Mouse (Mus musculus) midbrain, embryonic 14.5 days (tissue): ENCODE results near the gene Pgghg. TPM values are rescaled to one million over a fixed set of nuclear protein-coding genes. Genes with fewer than 3 reads are reported as not detected.

ENCODE experiments used
- ATAC-seq: fragments of 200-750 bp; cut with Nextera tagmentation; 2 replicates; pipeline ENCODE4 v1.8.0; 2017; ENCODE audit warnings: moderate number of reproducible peaks, moderate library complexity; ENCODE audit not compliant: low FRiP score, low TSS enrichment
- DNase-seq: peaks from one replicate; pipeline ENCODE4 v3.0.0-alpha.2; 2015
- H3K27ac ChIP-seq: fragments of 300-500 bp; sonication (generic); replicated peaks from 2 replicates; pipeline ENCODE4 v1.5.1; 2014; ENCODE audit warnings: mild to moderate bottlenecking, low read depth, low read length, moderate library complexity
- H3K27me3 ChIP-seq: fragments of 300-500 bp; sonication (generic); 2 replicates; pipeline ENCODE4 v1.6.1; 2014; ENCODE audit warnings: low read length, control low read depth, mixed read lengths; ENCODE audit not compliant: control insufficient read depth, insufficient read depth
- H3K36me3 ChIP-seq: fragments of 300-500 bp; sonication (generic); 2 replicates; pipeline ENCODE4 v1.6.1; 2014; ENCODE audit warnings: low read length, control low read depth; ENCODE audit not compliant: control insufficient read depth, insufficient read depth
- H3K4me1 ChIP-seq: fragments of 300-500 bp; sonication (generic); 2 replicates; pipeline ENCODE4 v1.6.1; 2014; ENCODE audit warnings: mild to moderate bottlenecking, antibody characterized with exemption, low read length, control low read depth; ENCODE audit not compliant: control insufficient read depth, insufficient read depth
- H3K4me2 ChIP-seq: fragments of 300-500 bp; sonication (generic); 2 replicates; pipeline ENCODE4 v1.6.1; 2014; ENCODE audit warnings: mild to moderate bottlenecking, low read length, moderate library complexity
- H3K4me3 ChIP-seq: fragments of 300-500 bp; sonication (generic); replicated peaks from 2 replicates; pipeline ENCODE4 v1.5.1; 2014; ENCODE audit warnings: low read depth, low read length
- H3K9ac ChIP-seq: fragments of 300-500 bp; sonication (generic); replicated peaks from 2 replicates; pipeline ENCODE4 v1.6.1; 2014; ENCODE audit warnings: mild to moderate bottlenecking, low read length, moderate library complexity
- H3K9me3 ChIP-seq: fragments of 300-500 bp; sonication (generic); 2 replicates; pipeline ENCODE4 v1.6.1; 2016; ENCODE audit warnings: low read length, control low read depth, mixed read lengths; ENCODE audit not compliant: control insufficient read depth
- WGBS: fragments of 180-500 bp; shearing (Covaris S2); extraction: QIAGEN DNeasy Blood & Tissue Kit; methylation state at CpG from one replicate; pipeline ENCODE4 v1.1.7; 2014; 5-methylcytosine and 5-hydroxymethylcytosine counted together
- polyA plus RNA-seq: library from polyadenylated mRNA; unstranded; fragments of >200 nt; fragmentation: Nextera tagmentation; extraction: Ambion mirVana; gene quantifications from 2 replicates; pipeline ENCODE4 v1.2.1, GENCODE M21; 2014

Gene Pgghg
- polyA plus RNA-seq, 1 experiment from 2014 or later = 7.4 TPM

DNA sequence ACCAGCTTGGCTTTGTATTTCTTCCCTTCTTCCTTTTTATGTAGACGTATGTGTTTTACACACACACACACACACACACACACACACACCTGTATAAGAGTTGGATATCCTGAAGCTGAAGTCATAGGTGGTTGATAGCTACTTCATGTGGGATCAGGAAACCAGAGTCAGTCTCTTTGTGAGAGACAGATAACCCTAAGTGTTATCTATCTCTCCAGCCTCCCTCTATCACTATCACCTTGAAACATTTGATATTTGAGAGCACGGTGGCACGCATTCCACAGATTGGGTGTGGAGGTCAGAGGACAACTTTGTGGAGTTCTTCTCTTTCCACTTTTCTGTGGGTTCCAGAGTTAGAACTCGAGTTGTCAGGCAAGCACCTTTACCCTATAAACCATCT, 21.3 kb upstream of the Pgghg start:
- no peaks in the 10 kb centered on the region for H3K36me3 ChIP-seq
- 0 out of 2 replicates have a peak, but pooled peaks cover 11% of the 10 kb centered on the region for H3K4me1 ChIP-seq
- H3K27ac ChIP-seq = no peak overlapping the region
- WGBS = 81% methylated on average over 4 of the region's 4 CpGs
- no peak for ATAC-seq
- no peaks in the 10 kb centered on the region for H3K9me3 ChIP-seq
- peaks cover 48% of the 10 kb centered on the region for H3K27me3 ChIP-seq
- DNase-seq = no peak
- no peak overlapping the region for H3K4me2 ChIP-seq
- no peak overlapping the region for H3K4me3 ChIP-seq
- H3K9ac ChIP-seq = no peak overlapping the region

DNA sequence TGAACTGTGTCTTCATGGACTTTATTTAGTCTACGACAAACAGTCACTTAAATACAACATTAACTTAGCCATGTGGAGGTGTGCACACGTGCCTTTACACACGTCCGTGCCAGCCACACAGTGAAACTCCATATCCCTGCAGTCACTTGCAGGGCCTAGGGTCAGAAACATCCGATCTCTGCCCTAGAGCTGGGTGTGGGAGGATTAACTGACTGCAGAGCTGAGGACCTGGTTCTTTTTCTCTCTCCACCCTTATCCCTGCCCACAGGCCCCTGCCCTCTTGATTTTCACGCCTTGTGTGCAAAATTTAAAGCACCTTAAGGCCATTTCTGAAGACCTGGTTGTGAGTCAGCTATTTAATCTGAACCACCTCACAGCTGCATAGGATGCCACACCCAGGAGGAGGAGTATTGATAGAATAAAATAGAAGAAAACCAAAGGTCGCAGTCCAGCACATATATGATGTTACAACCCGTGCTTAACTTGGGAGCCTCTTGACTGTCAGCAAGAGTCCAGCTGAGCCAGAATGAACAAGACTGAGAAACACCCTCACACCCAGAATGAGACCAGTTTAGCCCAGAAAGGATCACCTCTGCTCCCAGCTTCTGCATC, 20.7 kb upstream of the Pgghg start, which contains the start of gene Nlrp6:
TSS of gene Nlrp6 (plus strand) at position 485 of the 612 bp plus-strand sequence.
- 0 out of 2 replicates have a peak, but pooled peaks cover 11% of the 10 kb centered on the region for H3K4me1 ChIP-seq
- H3K36me3 ChIP-seq = no peaks in the 10 kb centered on the region
- 0 out of 2 replicates have a peak within 1 kb of the TSS, but pooled peaks have one; percentile 40 for H3K4me3 ChIP-seq
- ATAC-seq (no peak), DNase-seq (no peak)
- H3K9me3 ChIP-seq = no peaks in the 10 kb centered on the region
- H3K27me3 ChIP-seq = peaks cover 49% of the 10 kb centered on the region
- H3K4me2 ChIP-seq = peak within 1 kb of the TSS; percentile 75; the same call in 1 of the 2 replicates
- 77% methylated on average over 8 of the region's 8 CpGs for WGBS
- no peak within 1 kb of the TSS for H3K27ac ChIP-seq
- no peak within 1 kb of the TSS for H3K9ac ChIP-seq

DNA sequence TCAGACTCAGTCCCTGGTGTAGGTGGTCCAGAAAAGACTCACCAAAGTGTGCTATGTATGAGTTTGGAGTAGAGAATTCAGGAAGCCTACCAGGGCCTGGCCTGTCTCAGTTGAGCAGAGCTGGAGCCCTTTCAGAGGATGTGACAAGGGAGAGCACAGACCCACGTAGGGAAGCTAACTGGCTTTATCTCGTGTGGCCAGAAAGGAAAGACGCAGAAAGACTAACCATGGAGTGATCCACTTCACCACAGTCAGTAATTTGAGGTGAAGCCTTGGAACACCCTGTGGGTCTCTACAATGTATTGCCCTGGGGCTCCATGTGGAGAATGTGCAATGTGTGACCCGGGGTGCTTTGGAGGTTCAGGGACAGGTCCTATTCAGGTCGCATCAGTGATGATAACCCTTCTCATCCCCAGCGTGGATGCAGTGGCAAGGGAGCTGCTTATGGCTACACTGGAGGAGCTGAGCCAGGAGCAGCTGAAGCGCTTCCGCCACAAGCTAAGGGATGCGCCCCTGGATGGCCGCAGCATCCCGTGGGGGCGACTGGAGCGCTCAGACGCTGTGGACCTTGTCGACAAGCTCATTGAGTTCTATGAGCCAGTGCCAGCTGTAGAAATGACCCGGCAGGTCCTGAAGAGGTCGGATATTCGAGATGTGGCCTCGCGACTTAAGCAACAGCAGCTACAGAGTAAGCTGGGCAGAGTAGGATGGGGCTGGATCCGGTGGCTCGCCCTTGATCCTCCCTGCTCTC, 19.8 kb upstream of the Pgghg start:
- no peak for DNase-seq
- 24% methylated on average over 22 of the region's 22 CpGs for WGBS
- Histone ChIP-seq H3K27me3 (peaks cover 49% of the 10 kb centered on the region), H3K36me3 (no peaks in the 10 kb centered on the region), H3K4me3 (0 out of 2 replicates have a peak overlapping the region, but pooled peaks have one; percentile 40), H3K27ac (no peak overlapping the region), H3K9me3 (no peaks in the 10 kb centered on the region), H3K4me2 (peak overlapping the region; percentile 75; the same call in 1 of the 2 replicates), H3K9ac (no peak overlapping the region), H3K4me1 (0 out of 2 replicates have a peak, but pooled peaks cover 11% of the 10 kb centered on the region)
- no peak for ATAC-seq

GRCm38 (mm10) chr7:140922398-140923069, 18.7 kb upstream of the Pgghg start:
- H3K36me3 ChIP-seq = no peaks in the 10 kb centered on the region
- peak overlapping the region; percentile 75 for H3K4me2 ChIP-seq
- WGBS = under 1% methylated on average over 49 of the region's 49 CpGs
- H3K9me3 ChIP-seq = no peaks in the 10 kb centered on the region
- peak overlapping the region; percentile 40 for H3K4me3 ChIP-seq
- H3K27me3 ChIP-seq = peaks cover 49% of the 10 kb centered on the region
- H3K9ac ChIP-seq = peak overlapping the region; percentile 36; the same call in 1 of the 2 replicates
- DNase-seq (peak; percentile 61), ATAC-seq (no peak)
- H3K27ac ChIP-seq = no peak overlapping the region
- H3K4me1 ChIP-seq = 0 out of 2 replicates have a peak, but pooled peaks cover 11% of the 10 kb centered on the region

DNA sequence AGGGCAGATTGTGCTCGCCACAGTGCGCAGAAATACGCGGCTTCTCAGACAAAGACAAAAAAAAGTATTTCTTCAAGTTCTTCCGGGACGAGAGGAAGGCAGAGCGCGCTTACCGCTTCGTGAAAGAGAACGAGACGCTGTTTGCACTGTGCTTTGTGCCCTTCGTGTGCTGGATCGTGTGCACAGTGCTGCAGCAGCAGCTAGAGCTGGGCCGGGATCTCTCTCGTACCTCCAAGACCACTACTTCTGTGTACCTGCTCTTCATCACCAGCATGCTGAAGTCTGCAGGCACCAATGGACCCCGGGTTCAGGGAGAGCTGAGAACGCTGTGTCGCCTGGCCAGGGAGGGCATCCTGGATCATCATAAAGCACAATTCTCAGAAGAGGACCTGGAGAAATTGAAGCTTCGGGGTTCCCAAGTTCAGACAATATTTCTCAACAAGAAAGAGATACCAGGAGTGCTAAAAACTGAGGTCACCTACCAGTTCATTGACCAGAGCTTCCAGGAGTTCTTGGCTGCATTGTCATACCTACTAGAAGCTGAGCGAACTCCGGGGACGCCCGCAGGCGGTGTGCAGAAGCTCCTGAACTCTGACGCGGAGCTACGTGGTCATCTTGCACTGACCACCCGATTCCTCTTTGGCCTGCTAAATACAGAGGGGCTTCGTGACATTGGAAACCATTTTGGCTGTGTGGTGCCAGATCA, 18.0 kb upstream of the Pgghg start:
- Histone ChIP-seq H3K9me3 (no peaks in the 10 kb centered on the region), H3K9ac (peak overlapping the region; percentile 36), H3K4me2 (peak overlapping the region; percentile 75), H3K27ac (no peak overlapping the region), H3K4me3 (peak overlapping the region; percentile 40), H3K4me1 (0 out of 2 replicates have a peak, but pooled peaks cover 11% of the 10 kb centered on the region), H3K27me3 (peaks cover 49% of the 10 kb centered on the region), H3K36me3 (no peaks in the 10 kb centered on the region)
- WGBS = 20% methylated on average over 30 of the region's 30 CpGs
- ATAC-seq = no peak
- DNase-seq = no peak

- WGBS = 93% methylated on average over 6 of the region's 6 CpGs
- ATAC-seq (no peak), DNase-seq (no peak)
- Histone ChIP-seq H3K36me3 (no peaks in the 10 kb centered on the region), H3K4me3 (no peak overlapping the region), H3K9ac (no peak overlapping the region), H3K9me3 (no peaks in the 10 kb centered on the region), H3K4me1 (0 out of 2 replicates have a peak, but pooled peaks cover 7% of the 10 kb centered on the region), H3K4me2 (no peak overlapping the region), H3K27ac (no peak overlapping the region), H3K27me3 (peaks cover 29% of the 10 kb centered on the region)
Observed at GRCm38 (mm10) chr7:140927181-140927580, 14.0 kb upstream of the Pgghg start.

DNA sequence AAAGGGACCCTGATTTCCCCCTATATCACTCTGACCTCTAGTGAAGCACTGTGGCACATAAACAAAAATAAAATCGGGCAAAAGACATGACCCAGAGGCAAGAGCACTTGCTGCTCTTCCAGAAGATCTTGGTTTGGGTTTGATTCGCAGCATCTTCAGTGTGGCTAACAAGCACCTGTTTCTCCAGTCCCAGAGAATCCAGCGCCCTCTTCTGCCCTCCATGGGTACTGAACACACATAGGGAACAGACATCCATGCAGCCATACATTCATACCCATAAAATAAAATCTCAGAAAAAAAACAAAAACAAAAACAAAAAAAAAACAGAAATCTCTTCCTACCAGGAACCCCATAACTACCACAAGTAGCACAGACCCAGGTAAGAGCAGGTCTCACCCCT, 2.8 kb upstream of the Pgghg start:
- DNase-seq = no peak
- no peak overlapping the region for H3K9ac ChIP-seq
- H3K9me3 ChIP-seq = no peaks in the 10 kb centered on the region
- H3K4me1 ChIP-seq = no peaks in the 10 kb centered on the region; the same call in 1 of the 2 replicates
- H3K27me3 ChIP-seq = no peaks in the 10 kb centered on the region
- H3K27ac ChIP-seq = no peak overlapping the region
- ATAC-seq = no peak
- H3K4me3 ChIP-seq = no peak overlapping the region
- no peaks in the 10 kb centered on the region for H3K36me3 ChIP-seq
- WGBS = 45% methylated on average over 3 of the region's 3 CpGs
- no peak overlapping the region for H3K4me2 ChIP-seq

GRCm38 (mm10) chr7:140938896-140939295, 2.3 kb upstream of the Pgghg start:
- H3K36me3 ChIP-seq = no peaks in the 10 kb centered on the region
- H3K4me2 ChIP-seq = no peak overlapping the region
- no peak overlapping the region for H3K9ac ChIP-seq
- WGBS = 22% methylated on average over 2 of the region's 2 CpGs
- no peak for DNase-seq
- no peak for ATAC-seq
- H3K4me1 ChIP-seq = no peaks in the 10 kb centered on the region; the same call in 1 of the 2 replicates
- H3K27ac ChIP-seq = no peak overlapping the region
- no peaks in the 10 kb centered on the region for H3K9me3 ChIP-seq
- no peaks in the 10 kb centered on the region for H3K27me3 ChIP-seq
- H3K4me3 ChIP-seq = no peak overlapping the region
